Mouse (Mus musculus): ENCODE measurements around the gene Gm49486. TPM values are rescaled to one million over a fixed set of nuclear protein-coding genes. Genes with fewer than 3 reads are reported as not detected.
"Not testable (repeated sequence)": the region's sequence is repeated elsewhere in the genome, so short reads cannot be mapped to it uniquely, and the experiment has no call there.

The Gm49486 gene
- polyA plus RNA-seq, 1 experiment from 2014 or later = 0.35 TPM

DNA sequence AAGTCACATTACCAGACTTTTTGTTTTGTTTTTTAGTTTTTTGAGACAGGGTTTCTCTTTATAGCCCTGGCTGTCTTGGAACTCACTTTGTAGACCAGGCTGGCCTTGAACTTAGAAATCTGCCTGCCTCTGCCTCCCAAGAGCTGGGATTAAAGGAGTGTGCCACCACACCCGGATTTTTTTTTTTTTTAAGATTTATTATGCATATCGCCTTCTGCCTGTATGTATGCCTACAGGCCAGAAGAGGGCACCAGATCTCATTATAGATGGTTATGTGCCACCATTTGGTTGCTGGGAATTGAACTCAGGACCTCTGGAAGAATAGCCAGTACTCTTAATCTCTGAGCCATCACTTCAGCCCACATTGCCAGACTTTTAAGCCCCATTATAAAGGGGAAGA lies 3.4 kb upstream of the Gm49486 start:
- ATAC-seq (ENCODE audit: extremely low read depth, insufficient number of reproducible peaks, low FRiP score, low TSS enrichment); H3K9me3 ChIP-seq; H3K27ac ChIP-seq (replicated peaks); H3K36me3 ChIP-seq; H3K9ac ChIP-seq; H3K4me2 ChIP-seq; H3K4me3 ChIP-seq: not testable (repeated sequence)
- peaks cover 13% of the 10 kb centered on the region; the same call in 1 of the 2 replicates for H3K27me3 ChIP-seq (replicated peaks)
- WGBS = 55% methylated on average over 2 of the region's 2 CpGs
- peaks cover 15% of the 10 kb centered on the region for H3K4me1 ChIP-seq

DNA sequence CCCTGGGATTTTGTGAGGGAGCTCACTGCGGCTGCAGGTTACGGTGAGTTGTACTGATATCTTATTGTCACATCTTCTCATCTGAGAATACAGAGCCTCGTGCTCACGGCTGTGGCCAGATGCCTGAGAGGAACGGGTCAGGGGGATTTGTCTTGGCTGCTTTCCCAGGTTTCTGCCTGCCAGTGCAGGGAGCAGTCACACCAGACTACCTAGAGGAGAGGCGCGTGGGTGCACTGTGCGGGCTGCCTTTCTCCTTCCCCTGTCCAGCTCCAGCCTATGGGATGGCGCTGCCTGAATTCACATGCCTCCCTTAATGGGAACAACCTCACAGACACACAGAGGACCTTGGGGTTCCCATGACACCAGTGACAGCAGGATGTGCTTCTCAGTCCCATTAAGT lies 6.1 kb downstream of the Gm49486 start:
- WGBS = 39% methylated on average over 9 of the region's 9 CpGs
- peak overlapping the region; percentile 67 for H3K27ac ChIP-seq (replicated peaks)

DNA sequence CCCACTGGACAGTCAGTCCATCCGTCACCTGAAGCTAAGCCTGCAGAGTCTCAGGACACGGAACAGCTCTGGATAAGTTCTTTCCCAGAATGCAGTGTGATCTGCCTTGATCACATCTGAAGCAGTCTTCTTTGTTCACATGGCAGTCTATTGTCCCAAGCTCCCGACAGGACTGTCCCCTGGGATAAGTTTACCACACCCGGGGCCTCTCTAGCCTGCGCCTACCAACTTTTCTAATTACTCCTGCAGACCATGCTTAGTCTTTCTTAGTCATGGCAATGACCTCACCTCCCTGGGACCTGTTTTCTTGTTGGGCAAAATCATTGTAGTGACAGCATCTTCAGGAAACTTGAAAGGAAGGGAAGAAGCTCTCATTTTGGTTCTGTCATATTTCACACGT lies 8.8 kb downstream of the Gm49486 start:
- Histone ChIP-seq H3K27ac (replicated peaks) (no peak overlapping the region), H3K4me3 (no peak overlapping the region), H3K9me3 (no peaks in the 10 kb centered on the region), H3K9ac (no peak overlapping the region), H3K27me3 (replicated peaks) (no peaks in the 10 kb centered on the region), H3K4me2 (no peak overlapping the region), H3K36me3 (peaks cover 77% of the 10 kb centered on the region), H3K4me1 (peaks cover 23% of the 10 kb centered on the region)
- ATAC-seq (ENCODE audit: extremely low read depth, insufficient number of reproducible peaks, low FRiP score, low TSS enrichment) = no peak
- WGBS = 81% methylated on average over 6 of the region's 6 CpGs

More for the DNA sequence above, 6.1 kb downstream of the Gm49486 start:
- Histone ChIP-seq H3K4me3 (no peak overlapping the region), H3K9me3 (no peaks in the 10 kb centered on the region), H3K4me2 (no peak overlapping the region), H3K36me3 (peaks cover 78% of the 10 kb centered on the region), H3K4me1 (peaks cover 15% of the 10 kb centered on the region), H3K27me3 (replicated peaks) (no peaks in the 10 kb centered on the region), H3K9ac (no peak overlapping the region; the same call in 1 of the 2 replicates)
- ATAC-seq (ENCODE audit: extremely low read depth, insufficient number of reproducible peaks, low FRiP score, low TSS enrichment) = no peak

DNA sequence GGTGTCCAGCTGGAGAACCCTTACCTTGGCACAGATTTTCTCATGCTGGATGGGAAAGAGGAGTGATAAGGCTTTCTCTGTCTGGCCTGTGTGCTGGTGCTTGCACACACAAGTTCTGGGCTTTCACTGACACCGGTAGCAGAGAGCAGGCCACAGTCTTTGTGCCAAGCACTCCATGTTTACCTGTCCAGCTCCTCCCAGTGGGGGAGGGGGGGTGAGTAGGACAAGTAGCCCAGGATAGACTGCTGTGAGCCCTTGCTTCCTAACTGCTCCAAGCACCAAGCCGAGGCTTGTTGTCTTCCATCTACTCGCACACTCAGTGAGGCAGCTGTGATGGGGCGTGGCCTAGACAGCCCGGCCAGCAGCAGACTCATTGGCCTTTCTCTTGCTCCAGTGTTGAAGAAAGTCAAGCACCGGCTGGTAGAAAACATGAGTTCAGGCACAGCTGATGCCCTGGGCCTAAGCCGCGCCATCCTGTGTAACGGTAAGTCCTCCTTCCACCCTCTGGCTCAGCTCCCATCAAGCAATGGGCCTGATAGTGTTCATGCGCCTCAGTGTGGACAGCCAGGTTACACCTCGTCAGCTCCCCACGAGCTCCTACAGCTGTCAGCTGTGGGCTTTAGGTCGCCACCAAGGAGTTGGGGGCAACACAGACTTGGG lies 13.5 kb downstream of the Gm49486 start:
- H3K27ac ChIP-seq (replicated peaks) = peak overlapping the region; percentile 94

DNA sequence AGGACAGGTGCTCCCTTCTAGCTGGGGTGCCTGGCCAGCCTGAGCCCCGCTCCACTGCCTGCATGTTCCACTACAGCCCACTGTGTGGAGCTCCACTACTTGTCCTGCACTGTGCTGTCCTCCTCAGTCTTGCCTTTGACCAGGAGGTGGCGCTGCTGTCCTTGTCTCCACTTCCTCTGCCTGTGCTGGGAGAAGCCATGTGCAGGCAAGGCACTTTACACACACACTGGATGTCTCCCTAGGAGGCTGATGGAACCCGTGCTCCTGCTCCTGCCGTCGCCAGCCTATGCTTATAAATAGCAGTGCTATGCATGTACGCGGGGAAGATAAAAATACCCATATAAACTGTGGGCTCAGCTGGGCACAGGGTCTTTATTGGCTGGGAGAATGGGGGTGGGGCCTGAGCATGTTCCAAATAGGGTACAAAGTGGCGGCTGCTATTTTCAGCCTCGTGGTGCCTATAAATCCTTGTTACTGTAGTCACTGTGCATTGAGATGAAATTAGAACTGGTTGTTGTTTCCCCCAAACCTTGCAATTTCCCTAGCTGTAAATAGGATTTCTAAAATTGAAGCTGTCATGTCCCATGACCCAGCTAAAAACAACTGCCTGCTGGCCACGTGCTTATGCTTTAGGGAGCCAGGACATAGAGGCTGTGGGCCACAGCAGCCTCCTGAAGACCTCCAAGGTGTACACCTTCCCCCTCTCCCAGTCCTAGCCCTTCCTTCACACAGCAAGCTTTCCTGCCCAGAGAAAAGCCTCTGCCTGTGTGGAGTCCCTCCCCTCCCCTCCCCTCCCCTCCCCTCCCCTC lies 14.2 kb downstream of the Gm49486 start:
- Histone ChIP-seq H3K4me3 (no peak overlapping the region), H3K4me1 (peaks cover 27% of the 10 kb centered on the region), H3K4me2 (no peak overlapping the region), H3K36me3 (peaks cover 79% of the 10 kb centered on the region), H3K27ac (replicated peaks) (peak overlapping the region; percentile 94), H3K9ac (peak overlapping the region; percentile 61), H3K9me3 (no peaks in the 10 kb centered on the region), H3K27me3 (replicated peaks) (no peaks in the 10 kb centered on the region)
- peak; percentile 81 for ATAC-seq (ENCODE audit: extremely low read depth, insufficient number of reproducible peaks, low FRiP score, low TSS enrichment)
- 11% methylated on average over 10 of the region's 10 CpGs for WGBS

More for the DNA sequence above, 13.5 kb downstream of the Gm49486 start:
- H3K4me2 ChIP-seq = no peak overlapping the region
- H3K9me3 ChIP-seq = no peaks in the 10 kb centered on the region
- peak overlapping the region; percentile 61 for H3K9ac ChIP-seq
- peaks cover 79% of the 10 kb centered on the region for H3K36me3 ChIP-seq
- 51% methylated on average over 13 of the region's 13 CpGs for WGBS
- H3K4me3 ChIP-seq = no peak overlapping the region
- H3K4me1 ChIP-seq = peaks cover 27% of the 10 kb centered on the region
- H3K27me3 ChIP-seq (replicated peaks) = no peaks in the 10 kb centered on the region
- no peak for ATAC-seq (ENCODE audit: extremely low read depth, insufficient number of reproducible peaks, low FRiP score, low TSS enrichment)

DNA sequence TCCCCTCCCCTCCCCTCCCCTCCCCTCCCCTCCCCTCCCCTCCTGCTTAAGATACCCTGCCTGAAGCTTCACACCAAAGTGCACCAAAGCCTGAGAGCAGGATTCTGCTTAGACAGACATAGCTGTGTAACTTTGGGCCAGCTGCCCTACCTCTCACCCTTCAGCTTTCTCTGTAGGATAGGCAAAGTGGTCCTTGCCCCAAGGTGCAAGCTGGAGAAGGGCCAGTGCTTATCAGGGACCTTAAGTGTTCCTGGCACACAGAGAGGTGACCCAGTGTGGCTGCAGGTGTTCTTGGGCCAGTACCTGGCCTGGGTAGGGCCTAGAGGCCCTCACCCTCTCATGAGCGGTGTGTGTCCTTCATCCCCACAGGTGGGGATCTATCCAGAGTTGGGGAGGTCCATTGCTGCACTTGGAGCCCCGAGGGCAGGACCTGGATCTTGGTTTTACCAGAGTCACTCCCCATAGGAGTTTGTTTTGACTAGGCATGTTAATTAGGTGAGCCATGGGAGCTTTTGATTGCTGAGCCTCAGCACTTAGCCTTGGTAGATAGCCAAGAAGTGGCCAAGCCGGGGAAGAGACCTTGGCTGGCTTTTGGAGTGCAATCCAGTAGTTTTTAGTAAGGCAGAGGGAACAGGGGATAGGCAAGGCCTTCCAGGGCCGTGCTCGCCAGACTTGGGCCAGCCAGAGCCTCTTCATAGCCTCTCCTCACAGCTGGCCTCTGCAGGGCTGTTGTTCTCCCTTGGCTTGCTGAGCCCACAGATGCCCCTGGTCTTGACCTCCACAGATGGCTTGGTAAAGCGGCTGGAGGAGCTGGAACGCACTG lies 15.1 kb downstream of the Gm49486 start:
- no peak overlapping the region for H3K4me3 ChIP-seq
- no peaks in the 10 kb centered on the region for H3K9me3 ChIP-seq
- peaks cover 27% of the 10 kb centered on the region for H3K4me1 ChIP-seq
- WGBS = 62% methylated on average over 7 of the region's 7 CpGs
- H3K4me2 ChIP-seq = no peak overlapping the region
- peak overlapping the region; percentile 58 for H3K9ac ChIP-seq
- no peak for ATAC-seq (ENCODE audit: extremely low read depth, insufficient number of reproducible peaks, low FRiP score, low TSS enrichment)
- H3K27me3 ChIP-seq (replicated peaks) = no peaks in the 10 kb centered on the region
- H3K36me3 ChIP-seq = peaks cover 79% of the 10 kb centered on the region
- peak overlapping the region; percentile 94 for H3K27ac ChIP-seq (replicated peaks)

DNA sequence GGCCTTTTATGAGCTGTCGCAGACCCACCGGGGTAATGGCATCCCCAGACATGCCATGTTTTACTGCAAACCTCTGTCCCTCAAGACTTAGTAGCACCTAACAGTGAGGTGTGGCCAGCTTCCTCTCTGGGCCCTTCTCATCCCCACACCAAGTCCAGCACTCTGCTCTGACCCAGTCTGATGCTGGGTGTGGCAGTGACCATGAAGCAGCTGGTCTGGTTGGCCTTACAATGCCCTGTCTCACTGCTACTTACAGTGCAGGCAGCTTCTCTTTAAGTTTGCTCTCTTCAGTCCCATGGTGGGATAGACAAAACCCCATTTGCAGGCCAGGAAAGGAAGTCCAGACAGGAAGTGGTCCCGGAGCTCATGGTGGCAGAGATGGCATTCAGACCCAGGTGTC lies 16.1 kb downstream of the Gm49486 start:
- peak overlapping the region; percentile 94; the same call in 1 of the 2 replicates for H3K27ac ChIP-seq (replicated peaks)
- peaks cover 72% of the 10 kb centered on the region for H3K36me3 ChIP-seq
- H3K27me3 ChIP-seq (replicated peaks) = 0 out of 2 replicates have a peak, but pooled peaks cover 3% of the 10 kb centered on the region
- no peaks in the 10 kb centered on the region for H3K9me3 ChIP-seq
- no peak overlapping the region for H3K4me3 ChIP-seq
- H3K4me2 ChIP-seq = no peak overlapping the region
- no peak for ATAC-seq (ENCODE audit: extremely low read depth, insufficient number of reproducible peaks, low FRiP score, low TSS enrichment)
- WGBS = 78% methylated on average over 3 of the region's 3 CpGs
- peaks cover 27% of the 10 kb centered on the region for H3K4me1 ChIP-seq
- no peak overlapping the region for H3K9ac ChIP-seq

DNA sequence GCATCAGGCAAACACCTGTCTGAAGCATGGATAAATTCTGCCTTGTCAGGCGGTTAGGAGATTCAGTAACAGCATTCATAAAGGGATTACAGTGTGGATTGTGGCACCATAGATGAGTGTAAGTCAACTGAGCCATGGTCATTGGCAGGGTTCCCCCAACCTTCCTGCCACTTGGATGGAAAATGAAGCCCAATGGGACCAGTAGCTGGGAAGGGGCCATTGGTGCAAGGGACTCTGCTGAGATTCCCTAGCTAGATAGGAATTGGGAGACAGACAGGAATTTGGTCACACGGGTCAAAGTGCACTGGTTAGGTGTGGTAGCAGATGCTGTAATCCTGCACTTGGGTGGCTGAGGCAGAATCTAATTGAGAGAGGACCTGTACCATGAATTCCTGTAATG lies 21.0 kb downstream of the Gm49486 start:
- H3K27me3 ChIP-seq (replicated peaks) = peaks cover 52% of the 10 kb centered on the region
- no peak overlapping the region for H3K4me3 ChIP-seq
- H3K9ac ChIP-seq = no peak overlapping the region
- H3K9me3 ChIP-seq = no peaks in the 10 kb centered on the region
- no peak for ATAC-seq (ENCODE audit: extremely low read depth, insufficient number of reproducible peaks, low FRiP score, low TSS enrichment)
- H3K27ac ChIP-seq (replicated peaks) = no peak overlapping the region
- H3K36me3 ChIP-seq = peaks cover 41% of the 10 kb centered on the region
- 71% methylated on average over 2 of the region's 2 CpGs for WGBS
- H3K4me1 ChIP-seq = peaks cover 20% of the 10 kb centered on the region
- H3K4me2 ChIP-seq = no peak overlapping the region

DNA sequence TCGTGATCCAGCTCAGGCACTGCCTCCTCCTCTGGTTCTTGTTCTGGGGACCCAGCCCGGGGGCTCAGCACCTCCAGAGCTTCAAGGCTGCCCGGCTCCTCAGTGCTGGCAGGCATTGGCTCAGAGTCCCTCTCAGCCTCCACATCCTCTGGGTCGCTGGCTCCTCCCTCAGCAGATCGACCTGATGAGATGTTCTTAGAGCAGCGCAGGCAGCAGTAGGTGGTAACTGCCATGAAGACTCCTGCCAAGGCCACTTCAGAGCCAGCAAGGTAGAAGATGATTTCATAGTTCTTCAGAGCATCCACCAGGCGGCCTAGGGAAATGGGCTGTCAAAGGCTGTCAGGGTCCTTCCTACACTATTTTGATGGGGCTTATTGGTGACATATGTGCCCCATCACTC lies 22.0 kb downstream of the Gm49486 start:
- H3K4me3 ChIP-seq = no peak overlapping the region
- no peaks in the 10 kb centered on the region for H3K9me3 ChIP-seq
- no peak for ATAC-seq (ENCODE audit: extremely low read depth, insufficient number of reproducible peaks, low FRiP score, low TSS enrichment)
- peaks cover 32% of the 10 kb centered on the region for H3K36me3 ChIP-seq
- no peak overlapping the region for H3K27ac ChIP-seq (replicated peaks)
- peaks cover 56% of the 10 kb centered on the region for H3K27me3 ChIP-seq (replicated peaks)
- peaks cover 18% of the 10 kb centered on the region for H3K4me1 ChIP-seq
- no peak overlapping the region for H3K4me2 ChIP-seq
- WGBS = 46% methylated on average over 7 of the region's 7 CpGs
- no peak overlapping the region for H3K9ac ChIP-seq

DNA sequence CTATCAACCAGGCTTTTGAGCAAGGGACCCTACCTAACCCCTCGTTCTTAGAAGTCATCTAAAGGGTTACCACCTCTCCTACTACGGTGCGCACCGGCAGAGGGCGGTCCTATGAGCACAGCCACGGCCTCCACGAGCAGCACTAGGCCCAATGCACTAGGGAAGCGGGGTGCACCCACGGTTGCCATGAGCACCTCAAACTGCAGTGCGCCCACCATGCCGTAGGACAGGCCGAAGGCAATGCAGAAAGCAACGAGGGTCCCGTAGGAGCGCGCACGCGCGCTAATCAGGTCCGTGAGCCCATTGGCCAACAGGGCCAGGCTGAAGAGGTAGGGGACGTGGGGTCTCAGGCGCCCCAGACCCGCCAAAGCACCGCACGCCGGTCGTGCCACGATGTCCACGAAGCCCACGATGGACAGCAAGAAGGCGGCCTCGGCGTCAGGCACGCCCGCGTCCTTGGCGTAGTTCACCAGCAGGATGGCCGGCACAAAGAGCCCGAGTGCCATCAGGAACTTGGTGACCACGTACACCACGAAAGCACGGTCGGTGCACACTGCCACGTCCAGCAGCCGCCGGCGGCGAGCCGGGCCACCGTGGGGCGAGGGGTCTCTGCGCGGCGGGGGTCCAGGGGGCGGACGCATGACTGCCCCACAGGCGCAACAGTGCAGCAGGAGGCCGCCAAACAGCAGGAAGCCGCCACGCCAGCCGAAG lies 22.7 kb downstream of the Gm49486 start:
- H3K27ac ChIP-seq (replicated peaks) = no peak overlapping the region
- peak overlapping the region; percentile 85 for H3K9ac ChIP-seq
- H3K9me3 ChIP-seq = no peaks in the 10 kb centered on the region
- peak overlapping the region; percentile 76 for H3K4me2 ChIP-seq
- peaks cover 18% of the 10 kb centered on the region for H3K4me1 ChIP-seq
- H3K4me3 ChIP-seq = peak overlapping the region; percentile 48
- peak; percentile 7; the same call in 1 of the 2 replicates for ATAC-seq (ENCODE audit: extremely low read depth, insufficient number of reproducible peaks, low FRiP score, low TSS enrichment)
- peaks cover 56% of the 10 kb centered on the region for H3K27me3 ChIP-seq (replicated peaks)
- H3K36me3 ChIP-seq = peaks cover 24% of the 10 kb centered on the region
- 2% methylated on average over 59 of the region's 61 CpGs for WGBS

All from heart, embryonic 13.5 days (tissue).